Mouse (Mus musculus): ENCODE measurements around the gene Ptpn1.
A peak's percentile ranks its signal among the peaks of the same experiment; 100 is the strongest.

Ptpn1 gene

GRCm38 (mm10) chr2:167948557-167948956, 16.7 kb downstream of the Ptpn1 start:
- no peak for DNase-seq

- no peak for DNase-seq
Observed at GRCm38 (mm10) chr2:167949250-167949649, 17.4 kb downstream of the Ptpn1 start.

- no peak for DNase-seq
Observed at GRCm38 (mm10) chr2:167949808-167950207, 18.0 kb downstream of the Ptpn1 start.

- no peak for DNase-seq
Observed at GRCm38 (mm10) chr2:167950681-167951080, 18.8 kb downstream of the Ptpn1 start.

- no peak for DNase-seq
Observed at GRCm38 (mm10) chr2:167951301-167952211, 19.7 kb downstream of the Ptpn1 start.

- no peak for DNase-seq
Observed at GRCm38 (mm10) chr2:167953819-167954218, 22.0 kb downstream of the Ptpn1 start.

- DNase-seq: no peak
Observed at GRCm38 (mm10) chr2:167954928-167955327, 23.1 kb downstream of the Ptpn1 start.

GRCm38 (mm10) chr2:167957539-167957938, 25.7 kb downstream of the Ptpn1 start:
- no peak for DNase-seq

- peak; percentile 56 for DNase-seq
Observed at GRCm38 (mm10) chr2:167958082-167958788, 26.4 kb downstream of the Ptpn1 start.

- peak; percentile 74 for DNase-seq
Observed at GRCm38 (mm10) chr2:167958843-167959242, 27.0 kb downstream of the Ptpn1 start.

- no peak for DNase-seq
Observed at GRCm38 (mm10) chr2:167959384-167959911, 27.6 kb downstream of the Ptpn1 start.

GRCm38 (mm10) chr2:167959996-167960395, 28.1 kb downstream of the Ptpn1 start:
- DNase-seq: no peak

- DNase-seq: no peak
Observed at GRCm38 (mm10) chr2:167960584-167960983, 28.7 kb downstream of the Ptpn1 start.

GRCm38 (mm10) chr2:167962347-167962746, 30.5 kb downstream of the Ptpn1 start:
- no peak for DNase-seq

- DNase-seq: no peak
Observed at GRCm38 (mm10) chr2:167963176-167963575, 31.3 kb downstream of the Ptpn1 start.

- no peak for DNase-seq
Observed at GRCm38 (mm10) chr2:167963778-167964300, 32.0 kb downstream of the Ptpn1 start.

- DNase-seq: no peak
Observed at GRCm38 (mm10) chr2:167964320-167964719, 32.5 kb downstream of the Ptpn1 start.

- DNase-seq: no peak
Observed at GRCm38 (mm10) chr2:167965911-167966310, 34.1 kb downstream of the Ptpn1 start.

GRCm38 (mm10) chr2:167968504-167968903, 36.6 kb downstream of the Ptpn1 start:
- DNase-seq: no peak

GRCm38 (mm10) chr2:167969851-167970541, 38.1 kb downstream of the Ptpn1 start:
- DNase-seq: no peak

GRCm38 (mm10) chr2:167972146-167972545, 40.3 kb downstream of the Ptpn1 start:
- no peak for DNase-seq

- no peak for DNase-seq
Observed at GRCm38 (mm10) chr2:167972809-167973208, 41.0 kb downstream of the Ptpn1 start.

GRCm38 (mm10) chr2:167975746-167976145, 43.9 kb downstream of the Ptpn1 start:
- no peak for DNase-seq

Measured in cerebellum, adult 11-12 months (tissue).